Mouse (Mus musculus) urinary bladder, postnatal 36 days (tissue): ENCODE measurements at regions not wholly inside any gene's neighbourhood (a gene's known extent, or its start where the extent isn't known, plus 50 kb on each side); places are given as distances from the start of the nearest gene placed in this dataset.
A peak's percentile ranks its signal among the peaks of the same experiment; 100 is the strongest.

Source experiments
- DNase-seq, 2 experiments: peaks; one replicate each; pipeline ENCODE4 v3.0.0; 2022; ENCODE audit warnings: low spot score in 2 of 2, mixed read lengths in 1 of 2

GRCm38 (mm10) chr1:57272593-57272992, 104.8 kb upstream of the 1700066M21Rik start:
- no peak for DNase-seq

GRCm38 (mm10) chr1:57281549-57281948, 95.9 kb upstream of the 1700066M21Rik start:
- DNase-seq: no peak

- DNase-seq: peak; percentile 17 to 30
Observed at GRCm38 (mm10) chr1:57296186-57296585, 81.2 kb upstream of the 1700066M21Rik start.

GRCm38 (mm10) chr1:57298557-57298956, 78.9 kb upstream of the 1700066M21Rik start:
- DNase-seq: no peak

GRCm38 (mm10) chr1:57301260-57301979, 76.0 kb upstream of the 1700066M21Rik start:
- DNase-seq: no peak

- DNase-seq: no peak
Observed at GRCm38 (mm10) chr1:57301980-57302331, 75.5 kb upstream of the 1700066M21Rik start.

- DNase-seq: no peak
Observed at GRCm38 (mm10) chr1:57304757-57305156, 72.7 kb upstream of the 1700066M21Rik start.

GRCm38 (mm10) chr1:57322535-57322934, 54.9 kb upstream of the 1700066M21Rik start:
- DNase-seq: no peak

GRCm38 (mm10) chr1:57323118-57323517, 54.3 kb upstream of the 1700066M21Rik start:
- no peak for DNase-seq

GRCm38 (mm10) chr1:57325585-57326165, 51.7 kb upstream of the 1700066M21Rik start:
- no peak for DNase-seq
